Mouse (Mus musculus) cerebellum, postnatal 14 days (tissue): ENCODE results near the gene Gpr132.
"Not testable (repeated sequence)": the region's sequence is repeated elsewhere in the genome, so short reads cannot be mapped to it uniquely, and the experiment has no call there.

Experiments
- DNase-seq, 2 experiments: peaks; one replicate each; pipeline ENCODE4 v3.0.0; 2021; ENCODE audit warnings: mixed read lengths in 2 of 2

The Gpr132 gene

GRCm38 (mm10) chr12:112853050-112853729 is 14.8 kb downstream of the Gpr132 start:
- DNase-seq, result no peak

- no peak for DNase-seq
Measured at GRCm38 (mm10) chr12:112851116-112851515, 16.9 kb downstream of the Gpr132 start.

GRCm38 (mm10) chr12:112850344-112850743 is 17.7 kb downstream of the Gpr132 start:
- no peak for DNase-seq

- DNase-seq, result peak in 1 of 2 experiments; percentile 45
Measured at GRCm38 (mm10) chr12:112849235-112850022, 18.6 kb downstream of the Gpr132 start.

- no peak for DNase-seq
Measured at GRCm38 (mm10) chr12:112847880-112848279, 20.1 kb downstream of the Gpr132 start.

- peak; percentile 93 to 97 for DNase-seq
Measured at GRCm38 (mm10) chr12:112843803-112844202, 24.2 kb downstream of the Gpr132 start.

- DNase-seq, result not testable (repeated sequence)
Measured at GRCm38 (mm10) chr12:112842128-112842527, 25.9 kb downstream of the Gpr132 start.

- not testable (repeated sequence) for DNase-seq
Measured at GRCm38 (mm10) chr12:112841338-112841892, 26.6 kb downstream of the Gpr132 start.

GRCm38 (mm10) chr12:112840209-112841086 is 27.6 kb downstream of the Gpr132 start:
- peak in 1 of 2 experiments; percentile 48 for DNase-seq

GRCm38 (mm10) chr12:112835046-112835445 is 33.0 kb downstream of the Gpr132 start:
- peak; percentile 52 to 70 for DNase-seq

- DNase-seq, result no peak
Measured at GRCm38 (mm10) chr12:112833527-112833926, 34.5 kb downstream of the Gpr132 start.

GRCm38 (mm10) chr12:112832411-112832810 is 35.6 kb downstream of the Gpr132 start:
- DNase-seq, result no peak

GRCm38 (mm10) chr12:112830570-112830969 is 37.5 kb downstream of the Gpr132 start:
- DNase-seq, result no peak

- DNase-seq, result no peak
Measured at GRCm38 (mm10) chr12:112830141-112830540, 37.9 kb downstream of the Gpr132 start.

- peak; percentile 99 to 100 for DNase-seq
Measured at GRCm38 (mm10) chr12:112829244-112829864, 38.7 kb downstream of the Gpr132 start, which contains the start of gene Cdca4. Gene Cdca4 (minus strand): TSS chr12:112829423.

GRCm38 (mm10) chr12:112828501-112829243 is 39.4 kb downstream of the Gpr132 start:
- DNase-seq, result no peak

GRCm38 (mm10) chr12:112825901-112826300 is 42.1 kb downstream of the Gpr132 start:
- DNase-seq, result no peak

GRCm38 (mm10) chr12:112823221-112823620 is 44.8 kb downstream of the Gpr132 start:
- no peak for DNase-seq

- no peak for DNase-seq
Measured at GRCm38 (mm10) chr12:112822676-112823075, 45.4 kb downstream of the Gpr132 start.

- DNase-seq, result no peak
Measured at GRCm38 (mm10) chr12:112821974-112822373, 46.1 kb downstream of the Gpr132 start.

GRCm38 (mm10) chr12:112821216-112821615 is 46.8 kb downstream of the Gpr132 start:
- DNase-seq, result no peak
